Mouse (Mus musculus): ENCODE data around the gene Arhgef6. TPM values are rescaled to one million over a fixed set of nuclear protein-coding genes. Genes with fewer than 3 reads are reported as not detected.
A peak's percentile ranks its signal among the peaks of the same experiment; 100 is the strongest.

Gene Arhgef6
- polyA plus RNA-seq, 1 experiment from 2014 or later: 19.4 TPM

DNA sequence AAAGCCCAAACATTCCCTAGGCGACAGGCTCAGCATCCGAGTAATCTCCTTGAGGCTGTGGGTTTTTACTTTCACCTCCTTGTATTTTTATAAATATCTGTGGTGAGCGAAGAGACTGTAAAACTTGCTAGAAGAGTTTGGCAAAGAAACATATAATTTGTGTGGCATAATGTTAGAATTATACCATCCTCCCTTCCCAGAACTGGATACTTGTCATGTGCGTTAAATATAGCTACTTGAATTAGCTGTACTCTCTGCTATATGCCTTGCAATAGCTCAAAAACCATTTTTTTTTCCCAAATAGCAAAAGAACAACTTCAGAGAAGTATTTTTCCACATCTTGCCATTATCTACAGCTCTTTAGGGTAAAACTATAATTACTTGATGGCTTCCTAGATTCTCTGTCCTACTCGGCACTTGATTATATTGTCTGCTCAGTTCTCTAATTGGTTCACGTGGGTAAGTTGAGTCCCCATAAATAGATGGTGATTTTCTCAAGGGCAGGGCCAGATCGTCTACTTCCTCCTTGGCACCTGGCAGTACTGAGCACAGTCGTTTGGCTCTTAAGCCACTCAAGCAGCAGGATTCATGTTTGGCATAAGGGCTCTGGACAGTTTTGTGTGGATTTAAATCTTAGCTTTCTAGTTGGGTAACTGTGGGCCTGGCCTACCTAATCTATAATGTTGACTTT is 35.2 kb downstream of the Arhgef6 start:
- H3K4me2 ChIP-seq: no peak overlapping the region
- no peaks in the 10 kb centered on the region for H3K9me3 ChIP-seq (ENCODE audit: low read depth, low read length)
- H3K4me1 ChIP-seq (ENCODE audit: insufficient read depth): no peaks in the 10 kb centered on the region
- no peak overlapping the region for H3K4me3 ChIP-seq (ENCODE audit: low read depth, low read length)
- no peaks in the 10 kb centered on the region for H3K36me3 ChIP-seq (ENCODE audit: insufficient read depth)
- 62% methylated on average over 8 of the region's 8 CpGs for WGBS
- no peaks in the 10 kb centered on the region for H3K27me3 ChIP-seq (ENCODE audit: insufficient read depth, low read length)
- H3K27ac ChIP-seq (ENCODE audit: low read depth): no peak overlapping the region
- no peak overlapping the region for H3K9ac ChIP-seq
- TF ChIP-seq CTCF (IDR thresholded peaks at IDR 0.05; ENCODE audit: low read depth): no peak
- DNase-seq (no peak), ATAC-seq (ENCODE audit: insufficient read depth) (no peak)

DNA sequence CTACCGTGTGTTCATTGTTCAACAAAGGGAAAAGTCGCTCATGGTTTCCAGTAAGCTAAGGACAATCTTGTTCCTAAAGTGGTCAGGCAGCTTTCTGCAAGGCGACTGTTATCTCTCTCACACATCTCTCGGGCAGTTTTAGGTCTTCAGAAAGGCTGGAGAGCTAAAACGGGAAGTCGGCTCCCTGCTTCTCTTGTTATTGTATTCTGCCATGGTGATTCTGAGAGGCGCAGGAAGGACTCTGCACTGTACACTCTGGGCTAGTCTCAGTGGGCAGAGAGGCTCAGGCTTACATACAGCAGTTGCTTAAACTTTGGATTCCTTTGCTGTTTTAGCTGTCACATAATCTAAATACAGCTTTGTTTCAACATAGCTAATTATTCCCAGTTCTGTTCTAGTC is 39.6 kb downstream of the Arhgef6 start:
- WGBS: 53% methylated on average over 7 of the region's 7 CpGs
- TF ChIP-seq CTCF (IDR thresholded peaks at IDR 0.05; ENCODE audit: low read depth): no peak
- no peak overlapping the region for H3K9ac ChIP-seq

DNA sequence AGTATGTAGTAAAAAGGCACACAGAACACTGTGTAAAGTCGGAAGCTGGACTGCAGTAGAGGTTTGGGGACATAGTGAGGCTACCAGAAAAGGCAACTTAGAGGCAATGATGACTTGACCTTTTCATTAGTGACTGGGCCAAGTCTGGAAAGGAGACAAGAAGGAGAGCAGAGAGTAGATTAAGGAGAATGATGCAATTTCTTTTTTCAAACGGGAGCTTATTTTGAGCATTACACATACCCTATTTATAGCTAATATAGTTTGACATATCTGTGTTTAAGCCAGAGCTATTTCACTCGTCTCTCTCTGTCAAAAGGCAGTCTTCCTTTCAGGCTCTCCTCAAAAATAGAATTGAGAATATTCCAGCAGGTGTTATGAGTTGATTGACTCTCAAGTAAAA is 50.1 kb downstream of the Arhgef6 start:
- ATAC-seq (ENCODE audit: insufficient read depth) (no peak), DNase-seq (no peak)
- Histone ChIP-seq H3K27ac (ENCODE audit: low read depth) (no peak overlapping the region), H3K4me3 (ENCODE audit: low read depth, low read length) (no peak overlapping the region), H3K36me3 (ENCODE audit: insufficient read depth) (no peaks in the 10 kb centered on the region), H3K4me1 (ENCODE audit: insufficient read depth) (no peaks in the 10 kb centered on the region), H3K27me3 (ENCODE audit: insufficient read depth, low read length) (no peaks in the 10 kb centered on the region), H3K9ac (no peak overlapping the region), H3K9me3 (ENCODE audit: low read depth, low read length) (no peaks in the 10 kb centered on the region), H3K4me2 (no peak overlapping the region)
- TF ChIP-seq CTCF (IDR thresholded peaks at IDR 0.05; ENCODE audit: low read depth): no peak
- 64% methylated on average over 3 of the region's 3 CpGs for WGBS

More for the DNA sequence above, 39.6 kb downstream of the Arhgef6 start:
- H3K9me3 ChIP-seq (ENCODE audit: low read depth, low read length): no peaks in the 10 kb centered on the region
- H3K36me3 ChIP-seq (ENCODE audit: insufficient read depth): no peaks in the 10 kb centered on the region
- no peak overlapping the region for H3K27ac ChIP-seq (ENCODE audit: low read depth)
- no peaks in the 10 kb centered on the region for H3K4me1 ChIP-seq (ENCODE audit: insufficient read depth)
- no peak for ATAC-seq (ENCODE audit: insufficient read depth)
- no peak overlapping the region for H3K4me2 ChIP-seq
- no peak overlapping the region for H3K4me3 ChIP-seq (ENCODE audit: low read depth, low read length)
- peak; percentile 22 for DNase-seq
- H3K27me3 ChIP-seq (ENCODE audit: insufficient read depth, low read length): no peaks in the 10 kb centered on the region

DNA sequence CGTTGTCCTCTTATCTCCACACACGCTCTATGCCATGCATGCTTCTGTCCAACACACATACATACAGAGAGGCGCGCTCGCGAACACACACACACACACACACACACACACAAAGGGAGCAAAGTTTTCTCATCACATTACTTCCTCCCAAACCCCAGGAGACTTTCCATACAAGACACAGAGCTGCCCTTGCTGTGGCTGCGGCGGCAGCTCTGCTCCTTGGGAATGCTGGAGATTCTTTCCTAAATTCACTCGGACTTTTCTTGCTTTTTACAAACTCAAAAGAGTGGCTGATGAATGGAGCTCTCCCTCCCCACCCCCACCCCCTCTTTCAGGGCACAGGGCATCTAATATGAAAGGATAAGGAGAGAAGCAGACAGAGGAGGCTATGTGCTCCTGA is 52.2 kb downstream of the Arhgef6 start:
- no peak overlapping the region for H3K4me3 ChIP-seq (ENCODE audit: low read depth, low read length)
- no peak for DNase-seq
- H3K4me1 ChIP-seq (ENCODE audit: insufficient read depth): no peaks in the 10 kb centered on the region
- H3K9me3 ChIP-seq (ENCODE audit: low read depth, low read length): no peaks in the 10 kb centered on the region
- H3K27me3 ChIP-seq (ENCODE audit: insufficient read depth, low read length): no peaks in the 10 kb centered on the region
- WGBS: 55% methylated on average over 9 of the region's 9 CpGs
- H3K36me3 ChIP-seq (ENCODE audit: insufficient read depth): no peaks in the 10 kb centered on the region
- no peak for ATAC-seq (ENCODE audit: insufficient read depth)
- H3K4me2 ChIP-seq: no peak overlapping the region
- H3K9ac ChIP-seq: no peak overlapping the region
- no peak for TF ChIP-seq CTCF (IDR thresholded peaks at IDR 0.05; ENCODE audit: low read depth)
- H3K27ac ChIP-seq (ENCODE audit: low read depth): no peak overlapping the region

DNA sequence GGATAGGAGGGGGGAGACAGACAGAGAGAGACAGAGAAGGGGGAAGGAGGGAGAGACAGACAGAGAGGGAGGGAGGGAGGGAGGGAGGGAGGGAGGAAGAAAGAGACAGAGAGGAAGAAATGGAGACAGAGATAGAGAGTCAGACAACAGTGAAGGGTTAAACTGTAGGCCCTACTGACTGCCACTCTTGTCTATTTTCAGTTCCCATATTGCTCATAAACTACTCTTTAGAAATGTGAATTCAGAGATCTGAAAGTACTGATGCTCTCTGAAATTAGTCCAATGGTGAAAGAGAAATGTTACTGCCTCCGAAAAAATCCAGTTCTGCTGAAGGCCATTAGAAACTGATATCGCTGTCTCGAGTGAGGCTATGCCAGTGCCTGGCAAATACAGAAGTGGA is 56.3 kb downstream of the Arhgef6 start:
- no peak for TF ChIP-seq CTCF (IDR thresholded peaks at IDR 0.05; ENCODE audit: low read depth)
- no peak overlapping the region for H3K27ac ChIP-seq (ENCODE audit: low read depth)
- ATAC-seq (ENCODE audit: insufficient read depth): no peak
- H3K9me3 ChIP-seq (ENCODE audit: low read depth, low read length): no peaks in the 10 kb centered on the region
- WGBS: 90% methylated on average over 3 of the region's 3 CpGs
- H3K4me2 ChIP-seq: no peak overlapping the region
- H3K36me3 ChIP-seq (ENCODE audit: insufficient read depth): no peaks in the 10 kb centered on the region
- no peak overlapping the region for H3K4me3 ChIP-seq (ENCODE audit: low read depth, low read length)
- no peaks in the 10 kb centered on the region for H3K4me1 ChIP-seq (ENCODE audit: insufficient read depth)
- DNase-seq: no peak
- no peaks in the 10 kb centered on the region for H3K27me3 ChIP-seq (ENCODE audit: insufficient read depth, low read length)
- H3K9ac ChIP-seq: no peak overlapping the region

DNA sequence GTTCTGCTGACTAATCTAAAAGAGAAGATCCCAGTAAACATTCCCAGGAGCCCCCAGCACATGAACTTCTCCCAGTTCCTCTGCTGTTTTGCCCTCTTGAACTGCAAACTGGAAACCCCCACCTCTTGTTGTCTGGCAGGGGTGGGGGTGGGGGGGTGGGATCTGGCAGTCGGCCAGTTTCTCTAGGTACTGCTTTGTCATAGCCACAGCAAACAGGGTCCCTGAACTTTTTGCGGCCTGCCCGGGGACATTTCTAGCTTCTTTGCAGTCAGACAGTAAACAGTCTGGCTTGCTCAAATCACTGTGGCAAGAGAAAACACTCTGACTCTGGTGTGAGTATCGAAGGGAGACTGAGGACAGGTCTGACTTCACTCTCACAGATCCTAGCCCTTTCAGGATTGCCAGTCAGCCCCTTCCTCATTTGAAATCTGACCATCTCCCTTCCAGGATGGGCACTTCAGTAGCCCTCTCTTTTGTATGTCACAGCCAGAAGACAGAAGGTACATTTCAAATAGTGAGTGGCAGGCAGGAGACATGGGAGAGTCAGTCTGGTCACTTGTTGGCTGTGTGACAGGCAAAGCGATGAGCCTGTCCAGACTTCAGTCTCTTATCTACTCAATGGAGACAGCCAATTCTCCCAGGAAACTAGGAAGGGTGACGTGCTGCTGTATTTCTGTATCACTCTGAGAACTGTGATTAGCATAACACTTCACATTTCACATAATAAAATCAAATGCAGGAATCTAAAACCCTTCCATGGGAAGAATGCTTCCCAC is 60.8 kb downstream of the Arhgef6 start:
- H3K4me3 ChIP-seq (ENCODE audit: low read depth, low read length): no peak overlapping the region
- peak; percentile 76 for DNase-seq
- H3K27me3 ChIP-seq (ENCODE audit: insufficient read depth, low read length): no peaks in the 10 kb centered on the region
- no peaks in the 10 kb centered on the region for H3K36me3 ChIP-seq (ENCODE audit: insufficient read depth)
- WGBS: 24% methylated on average over 6 of the region's 6 CpGs
- H3K9ac ChIP-seq: no peak overlapping the region
- no peak for TF ChIP-seq CTCF (IDR thresholded peaks at IDR 0.05; ENCODE audit: low read depth)
- no peaks in the 10 kb centered on the region for H3K9me3 ChIP-seq (ENCODE audit: low read depth, low read length)
- H3K4me2 ChIP-seq: no peak overlapping the region
- peak overlapping the region; percentile 75 for H3K27ac ChIP-seq (ENCODE audit: low read depth)
- no peaks in the 10 kb centered on the region for H3K4me1 ChIP-seq (ENCODE audit: insufficient read depth)
- peak; percentile 94 for ATAC-seq (ENCODE audit: insufficient read depth)

DNA sequence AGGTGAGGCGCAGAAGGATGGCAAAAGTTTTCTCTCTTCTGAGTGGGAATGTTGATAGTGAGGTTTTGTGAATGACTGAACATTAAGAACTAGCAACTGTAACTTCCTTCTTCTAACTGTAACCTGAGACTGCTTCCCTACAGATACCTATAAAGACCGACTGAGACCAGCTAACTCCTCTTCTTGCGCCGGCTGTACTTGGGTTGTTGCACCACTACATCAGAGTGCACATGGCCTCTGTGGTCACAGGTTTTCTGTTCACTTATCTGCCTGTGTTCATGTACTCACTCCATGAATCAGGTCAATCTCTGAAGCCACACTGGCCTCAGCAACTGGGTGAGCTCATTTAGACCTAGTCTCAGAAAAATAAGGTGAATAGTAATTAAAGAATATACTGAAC is 75.0 kb downstream of the Arhgef6 start:
- no peaks in the 10 kb centered on the region for H3K4me1 ChIP-seq (ENCODE audit: insufficient read depth)
- no peak for TF ChIP-seq CTCF (IDR thresholded peaks at IDR 0.05; ENCODE audit: low read depth)
- ATAC-seq (ENCODE audit: insufficient read depth) (no peak), DNase-seq (no peak)
- no peaks in the 10 kb centered on the region for H3K27me3 ChIP-seq (ENCODE audit: insufficient read depth, low read length)
- no peak overlapping the region for H3K4me2 ChIP-seq
- no peak overlapping the region for H3K4me3 ChIP-seq (ENCODE audit: low read depth, low read length)
- H3K27ac ChIP-seq (ENCODE audit: low read depth): no peak overlapping the region
- H3K9me3 ChIP-seq (ENCODE audit: low read depth, low read length): no peaks in the 10 kb centered on the region
- no peak overlapping the region for H3K9ac ChIP-seq
- WGBS: 58% methylated on average over 4 of the region's 4 CpGs
- H3K36me3 ChIP-seq (ENCODE audit: insufficient read depth): no peaks in the 10 kb centered on the region
